Mouse (Mus musculus) layer of hippocampus, postnatal 10 days (tissue): ENCODE measurements at regions not wholly inside any gene's neighbourhood (a gene's known extent, or its start where the extent isn't known, plus 50 kb on each side); places are given as distances from the start of the nearest gene placed in this dataset.

Experiments used
- DNase-seq, 2 experiments: peaks; one replicate each; pipeline ENCODE4 v3.0.0; 2021; ENCODE audit warnings: low spot score in 2 of 2

DNA sequence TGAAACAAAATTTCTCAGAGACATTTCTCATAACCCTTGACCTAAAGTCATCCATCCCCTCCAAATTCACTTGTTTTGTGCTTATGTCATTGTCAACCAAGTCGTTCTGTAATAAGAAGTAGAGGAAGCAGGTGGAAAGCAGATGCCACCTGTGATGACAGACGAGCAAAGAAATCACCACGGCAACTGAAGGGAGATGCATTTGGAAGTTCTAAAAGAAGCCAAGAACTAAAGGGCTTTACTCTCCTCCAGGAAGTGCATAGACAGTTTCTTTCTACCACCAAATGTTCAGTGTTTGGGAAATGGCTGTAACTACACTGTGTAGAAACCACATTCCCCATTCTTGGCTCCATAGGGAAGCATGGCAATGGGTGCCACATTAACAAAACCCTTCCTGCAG, 317.4 kb downstream of the Gm10184 start:
- peak in 1 of 2 experiments; percentile 3 for DNase-seq

DNA sequence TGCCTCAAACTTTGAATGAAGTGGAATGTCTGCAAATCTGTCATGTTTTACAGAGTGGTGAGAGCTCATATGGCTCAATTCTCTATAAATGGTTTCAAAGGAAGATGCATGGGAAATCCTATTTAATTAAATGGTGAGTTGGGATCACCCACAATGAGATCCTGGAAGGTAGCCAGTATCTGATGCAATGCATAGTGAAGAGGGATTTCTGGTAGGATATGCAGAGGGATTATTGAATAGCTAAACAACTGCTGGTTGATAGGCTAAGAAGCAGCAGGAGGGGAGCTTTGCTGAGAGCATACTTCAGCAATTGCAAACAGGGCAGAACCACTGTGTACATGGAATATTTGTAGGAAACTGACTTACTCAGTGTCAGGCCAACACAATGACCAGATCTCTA, 350.7 kb downstream of the Gm10184 start:
- no peak for DNase-seq

DNA sequence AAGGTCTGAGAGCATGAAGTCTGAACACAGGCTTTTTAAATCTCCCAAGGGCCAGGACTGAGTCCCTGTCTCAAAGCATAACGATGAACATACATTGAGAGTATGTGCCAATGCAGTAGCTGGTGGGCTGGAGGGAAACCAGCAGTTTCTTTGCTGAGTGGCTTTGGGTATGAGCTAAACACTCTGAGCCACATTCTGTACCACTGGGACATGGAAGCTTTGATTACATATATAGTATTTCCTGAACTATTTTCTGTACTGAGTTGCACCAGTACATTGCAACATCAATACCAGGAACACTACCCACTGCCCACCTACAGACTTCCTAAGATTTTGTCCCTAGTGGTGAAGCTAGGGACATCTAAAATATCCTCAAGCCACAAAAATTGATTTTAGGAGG, 354.3 kb upstream of the Fshr start:
- no peak for DNase-seq

DNA sequence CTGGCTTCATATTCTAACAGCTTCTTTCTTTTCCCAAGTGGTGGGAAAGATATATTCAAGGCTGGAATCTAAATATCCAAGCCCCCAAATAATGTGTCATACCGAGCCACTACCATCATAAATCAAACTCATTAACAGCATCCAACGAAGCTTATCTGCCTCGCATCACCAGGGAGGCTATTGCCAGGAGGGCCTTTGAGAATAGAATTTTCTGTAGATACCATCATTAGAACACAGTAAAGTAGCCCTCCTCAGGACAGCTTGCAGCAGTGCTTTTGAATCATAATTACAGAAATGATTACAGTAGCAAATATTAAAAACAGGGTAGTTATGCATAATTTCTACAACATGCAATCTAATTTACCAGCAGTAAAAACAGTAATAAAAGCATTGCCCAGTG, 353.1 kb upstream of the Fshr start:
- DNase-seq, result no peak

DNA sequence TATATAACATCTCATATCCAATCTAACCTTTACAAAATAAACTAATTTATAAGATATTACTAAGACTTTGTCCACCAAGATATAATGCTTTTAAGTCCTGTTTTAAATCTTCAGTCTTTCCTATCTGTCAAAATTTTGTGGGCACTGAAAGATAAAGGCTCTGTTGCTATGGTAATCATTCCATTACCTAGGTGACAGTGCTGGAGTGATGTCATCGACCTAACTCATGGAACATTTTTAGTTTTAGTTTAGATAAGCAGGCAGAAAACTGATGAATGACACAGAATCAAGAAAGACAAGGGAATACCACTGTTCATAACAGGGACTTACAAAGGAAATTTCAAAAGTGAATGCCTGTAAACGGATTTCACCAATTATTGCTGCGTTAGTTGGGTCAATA, 350.3 kb upstream of the Fshr start:
- no peak for DNase-seq

DNA sequence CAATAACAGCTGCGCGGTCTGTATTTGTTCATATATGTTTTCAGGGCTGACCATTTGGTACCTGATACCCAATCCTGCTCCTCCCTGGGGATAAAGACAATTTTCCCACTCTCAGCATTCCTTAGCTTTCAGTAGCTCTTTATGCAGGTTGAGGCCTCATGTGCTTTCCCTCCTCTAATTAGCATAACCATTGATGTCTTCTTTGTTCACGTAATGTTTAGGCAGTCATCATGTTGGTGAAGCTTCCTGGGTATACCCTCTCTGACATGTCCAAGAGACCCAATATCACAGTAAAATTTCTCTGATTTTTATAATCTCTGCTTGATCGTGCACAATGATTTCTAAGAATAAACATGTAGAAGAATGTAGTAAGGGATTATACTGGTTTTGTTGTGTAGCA, 321.4 kb upstream of the Fshr start:
- no peak for DNase-seq

DNA sequence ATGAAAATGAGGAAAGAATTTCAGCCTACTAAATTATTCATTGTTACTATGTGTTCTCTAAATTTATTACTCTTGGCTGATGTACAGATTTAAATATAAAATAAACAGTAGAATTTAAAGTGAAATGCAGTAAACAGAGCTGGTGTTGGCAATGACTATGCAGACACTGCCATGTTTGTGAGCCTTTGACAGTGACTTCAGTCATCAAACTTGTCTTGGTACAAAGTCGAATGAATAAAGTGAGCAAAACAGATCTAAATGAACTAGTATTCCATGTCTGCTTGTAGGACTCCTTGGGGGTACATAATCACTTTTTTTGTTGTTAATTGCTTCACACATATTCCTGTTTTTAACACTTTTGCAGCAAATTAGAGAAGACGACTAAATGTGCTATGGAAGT, 318.9 kb upstream of the Fshr start:
- no peak for DNase-seq

DNA sequence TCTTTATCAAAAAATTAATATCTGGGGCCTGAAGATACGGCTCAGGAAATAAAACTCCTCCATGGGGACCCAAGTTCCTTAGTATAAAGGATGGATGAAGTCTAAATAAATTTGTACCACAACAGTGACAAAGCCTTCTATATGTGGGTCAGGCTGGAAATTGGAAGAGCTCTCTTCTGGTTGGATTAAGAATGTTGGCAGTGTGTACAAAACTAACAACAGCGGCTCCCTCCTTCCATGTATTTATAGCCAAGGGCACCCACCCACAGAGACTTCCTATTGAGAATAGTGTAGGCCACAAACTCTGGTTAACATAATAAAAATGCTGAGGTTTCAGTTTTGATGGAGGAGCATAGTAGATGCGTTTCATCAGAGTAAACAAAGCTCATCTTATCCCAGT, 304.8 kb upstream of the Fshr start:
- no peak for DNase-seq

DNA sequence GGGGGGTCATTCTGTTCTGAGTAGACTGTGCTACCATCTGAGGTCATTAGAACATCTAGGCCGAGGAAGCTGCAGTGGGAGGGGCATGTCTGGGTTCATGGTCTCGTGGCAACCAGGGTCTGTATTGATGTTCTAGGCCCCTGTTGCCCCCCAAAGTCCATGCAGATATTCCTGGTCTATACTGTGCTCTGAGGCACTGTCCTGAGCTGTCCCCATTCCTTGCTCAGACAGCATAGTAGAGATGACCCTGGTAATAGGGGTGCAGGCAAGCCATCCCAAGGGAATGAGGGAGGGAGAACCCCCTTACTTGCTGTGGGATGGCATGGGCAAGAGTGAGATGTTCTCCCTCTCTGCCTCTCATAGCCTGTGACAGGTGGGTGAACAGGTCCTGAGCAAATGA, 293.1 kb upstream of the Fshr start:
- no peak for DNase-seq

DNA sequence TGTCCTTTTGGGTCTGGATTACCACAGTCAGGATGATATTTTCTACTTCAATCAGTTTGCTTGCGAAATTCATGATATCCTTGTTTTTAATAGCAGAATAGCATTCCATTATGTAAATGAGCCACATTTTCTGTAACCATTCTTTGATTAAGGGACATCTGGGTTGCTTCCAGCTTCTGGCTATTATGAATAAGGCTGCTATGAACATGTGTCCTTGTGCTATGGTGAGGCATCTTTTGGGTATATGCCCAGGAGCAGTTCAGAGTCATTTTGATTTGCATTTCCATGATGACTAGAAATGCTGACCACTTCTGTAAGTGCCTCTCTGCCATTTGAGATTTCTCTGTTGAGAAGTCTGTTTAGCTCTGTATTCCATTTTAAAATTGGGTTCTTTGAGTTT, 266.0 kb upstream of the Fshr start:
- no peak for DNase-seq

DNA sequence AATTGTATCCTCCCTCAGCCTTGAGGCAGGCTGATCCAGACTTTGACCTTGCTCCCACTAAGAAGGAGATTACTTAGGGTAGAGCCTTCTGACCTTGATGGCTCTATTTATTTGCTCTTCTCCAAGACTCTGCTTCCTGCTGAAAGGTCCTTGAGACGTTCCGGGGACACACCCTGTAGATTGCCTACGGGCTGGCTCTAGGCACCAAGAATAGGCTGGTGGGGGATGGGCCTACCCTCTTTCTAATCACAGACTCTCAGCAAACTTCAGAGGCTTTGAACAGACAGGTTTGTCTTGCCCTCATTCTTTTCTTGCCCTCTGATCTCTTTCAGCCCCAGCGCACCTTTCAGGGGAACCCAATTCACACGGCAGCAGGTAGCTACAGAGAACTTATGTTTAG, 265.4 kb upstream of the Fshr start:
- DNase-seq, result no peak

DNA sequence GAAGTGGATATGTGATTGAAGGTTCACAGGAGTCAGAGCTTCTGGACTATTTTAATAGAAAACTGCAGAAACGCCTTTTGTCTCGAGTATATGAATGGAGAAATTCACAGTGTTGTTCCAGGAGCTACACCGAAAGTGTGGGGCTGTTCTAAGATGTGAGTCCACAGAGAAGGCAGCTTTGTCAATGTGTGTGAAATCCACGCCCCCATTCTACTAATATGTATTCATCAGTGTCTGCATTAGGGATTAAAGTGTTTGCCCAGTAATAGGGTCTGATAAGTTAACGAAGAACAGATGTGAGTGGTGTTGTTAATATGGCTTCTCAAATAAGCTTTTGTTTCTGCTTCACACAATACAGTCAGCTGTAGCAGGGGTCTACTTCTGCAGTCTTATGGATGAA, 260.0 kb upstream of the Fshr start:
- no peak for DNase-seq

DNA sequence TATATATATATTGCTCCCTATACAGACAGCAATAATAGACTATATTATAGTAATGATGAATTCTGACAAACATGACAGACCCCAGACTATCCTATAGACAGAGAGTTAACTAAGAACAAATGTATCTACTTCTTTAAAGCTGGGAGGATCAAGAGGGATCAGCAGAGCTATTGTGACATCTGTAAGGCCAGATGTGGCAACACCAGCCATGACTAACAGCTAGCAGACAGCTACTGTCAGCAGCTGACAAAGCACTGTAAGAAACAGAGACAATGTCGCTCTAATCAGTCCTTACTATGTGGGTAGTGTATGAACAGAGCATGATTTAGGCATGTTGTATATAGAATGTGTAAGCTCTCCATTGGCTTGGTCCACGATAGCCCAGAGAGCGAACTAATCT, 253.8 kb upstream of the Fshr start:
- DNase-seq, result no peak

DNA sequence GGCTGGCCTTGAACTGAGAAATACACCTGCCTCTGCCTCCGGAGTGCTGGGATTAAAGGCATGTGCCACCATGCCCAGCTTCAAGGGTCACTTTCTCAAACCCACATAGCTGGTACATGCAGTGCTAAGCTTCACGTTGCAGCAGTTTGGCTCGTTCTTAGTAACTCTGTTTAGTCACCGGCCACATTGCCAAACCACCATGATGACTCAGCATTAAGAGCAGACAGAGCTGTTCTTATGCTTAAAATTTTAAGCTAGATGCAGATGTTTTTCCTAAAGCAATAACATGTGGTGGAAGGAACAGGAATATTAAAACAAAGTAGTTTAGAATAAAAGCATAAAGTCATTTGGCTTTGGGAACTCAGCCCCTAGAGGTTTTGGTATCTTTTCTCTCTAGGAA, 250.2 kb upstream of the Fshr start:
- DNase-seq, result no peak

DNA sequence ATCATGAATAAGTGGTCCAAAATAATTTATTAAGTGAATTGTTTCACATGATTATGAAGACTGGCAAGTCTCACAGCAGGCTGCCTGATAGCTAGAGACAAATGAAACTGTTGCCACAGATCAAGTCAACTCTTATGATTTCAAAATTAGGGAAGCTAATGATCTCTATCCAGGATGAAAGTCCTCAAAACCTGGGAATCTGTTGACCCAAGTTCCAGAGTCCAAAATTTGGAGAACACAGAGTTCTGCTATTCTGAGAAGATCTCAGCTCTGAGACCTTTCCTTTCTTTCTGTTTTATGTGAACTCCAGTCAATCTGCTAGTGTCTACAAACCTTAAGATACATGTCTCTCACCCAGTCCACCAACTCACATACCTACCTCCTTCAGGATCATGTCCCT, 248.9 kb upstream of the Fshr start:
- DNase-seq, result no peak

DNA sequence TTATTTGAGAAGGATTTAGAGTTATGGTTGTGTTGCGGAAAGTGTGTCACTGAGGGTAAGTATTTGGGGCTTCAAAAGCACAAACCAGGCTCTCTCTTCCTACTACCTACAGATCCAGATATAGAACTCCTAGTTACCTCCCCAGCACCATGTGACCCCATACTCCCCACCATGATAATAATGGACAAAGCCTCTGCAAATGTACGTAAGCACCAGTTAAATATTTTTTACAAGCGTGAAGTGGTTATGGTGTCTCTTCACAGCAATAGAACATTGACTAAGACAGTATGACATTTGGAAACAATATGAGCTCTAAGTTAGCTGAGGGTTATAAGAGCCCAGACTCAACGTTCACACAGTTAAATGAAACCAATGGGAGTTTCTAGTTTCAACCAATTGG, 233.8 kb upstream of the Fshr start:
- DNase-seq, result no peak

DNA sequence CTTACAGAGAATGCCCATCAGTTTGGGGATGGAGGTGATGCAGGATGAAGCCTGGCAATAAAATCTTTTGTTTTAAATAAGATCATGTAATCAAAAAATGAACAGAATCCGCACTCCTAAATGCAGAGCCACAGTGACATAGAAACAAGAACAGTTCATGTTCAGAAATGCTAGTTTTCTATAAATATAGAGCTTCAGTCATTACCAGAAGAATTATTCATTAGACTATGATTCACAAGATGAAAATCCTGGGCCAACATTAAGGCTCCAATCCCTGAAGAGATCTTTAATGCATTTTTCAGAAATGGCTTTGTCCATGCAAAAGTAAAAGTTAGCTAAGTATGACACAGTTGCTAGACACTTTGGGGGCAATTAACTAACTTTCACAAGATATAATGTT, 209.6 kb upstream of the Fshr start:
- no peak for DNase-seq

DNA sequence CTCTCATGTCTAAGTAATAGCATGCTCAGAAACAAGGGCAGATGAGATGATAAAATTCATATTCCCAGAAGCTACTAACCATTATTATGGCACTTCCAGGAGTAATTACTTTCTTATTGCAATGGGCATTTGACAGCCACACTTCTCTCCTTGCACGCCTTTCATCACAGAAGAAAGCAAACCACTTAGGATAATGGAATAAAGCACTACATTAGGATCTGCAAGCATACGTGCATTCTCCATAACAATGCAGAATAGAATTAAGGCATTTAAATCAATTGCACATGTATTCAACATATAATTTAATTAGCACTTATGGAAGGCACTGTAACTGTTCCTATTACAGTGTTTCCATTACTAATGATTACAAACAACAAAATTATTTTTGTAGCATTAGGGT, 205.1 kb upstream of the Fshr start:
- DNase-seq, result no peak

DNA sequence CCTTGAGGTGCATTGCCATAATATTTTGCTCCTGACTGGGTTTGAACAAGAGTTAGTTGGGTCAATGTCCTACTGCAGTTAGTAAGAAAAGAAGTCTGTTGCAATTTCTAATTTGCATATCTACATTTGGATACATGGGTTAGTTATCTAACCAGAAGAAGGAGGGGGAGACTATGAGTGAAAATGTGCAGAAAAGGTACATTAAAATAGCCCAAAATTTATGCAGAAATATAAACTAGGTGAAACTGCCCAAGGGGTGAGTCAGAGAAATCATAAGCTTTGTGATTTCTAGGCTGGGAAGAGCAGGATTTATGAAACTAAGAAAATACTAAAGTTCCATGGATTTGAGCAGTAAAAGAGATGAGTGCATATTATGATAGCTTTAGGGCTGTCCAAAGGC, 156.8 kb upstream of the Fshr start:
- no peak for DNase-seq

DNA sequence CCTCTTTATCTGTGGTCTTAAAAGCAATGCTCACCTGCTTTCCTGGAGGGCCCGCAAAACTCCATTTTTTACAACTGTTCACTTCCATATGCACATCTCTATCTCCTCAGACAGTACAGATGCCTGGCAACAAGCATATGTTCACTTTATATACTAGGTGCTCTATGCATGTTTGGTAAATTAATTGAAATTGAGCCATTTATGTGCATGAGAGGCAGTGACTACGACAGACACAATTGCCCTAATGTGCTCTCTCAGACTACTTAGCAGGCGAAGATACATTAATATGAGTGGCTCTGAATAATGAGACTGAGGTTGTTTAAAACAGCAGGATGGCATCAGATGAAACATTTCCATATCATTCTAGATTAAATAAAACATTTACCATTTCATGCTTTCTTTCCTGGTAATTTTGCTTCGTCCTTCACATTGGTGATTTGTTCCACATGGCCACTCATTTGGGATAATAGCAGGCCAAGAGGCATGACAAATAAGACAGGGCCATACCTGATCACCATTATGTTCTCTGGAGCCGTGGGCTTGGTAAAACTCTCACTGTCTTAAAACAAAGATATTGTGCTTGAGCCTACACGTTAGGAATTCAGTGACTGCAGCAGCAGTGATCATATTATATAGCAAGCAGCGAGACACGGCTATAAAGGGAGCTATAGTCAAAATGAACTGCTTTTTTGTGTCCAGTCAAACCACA, 140.2 kb upstream of the Fshr start:
- DNase-seq, result no peak

DNA sequence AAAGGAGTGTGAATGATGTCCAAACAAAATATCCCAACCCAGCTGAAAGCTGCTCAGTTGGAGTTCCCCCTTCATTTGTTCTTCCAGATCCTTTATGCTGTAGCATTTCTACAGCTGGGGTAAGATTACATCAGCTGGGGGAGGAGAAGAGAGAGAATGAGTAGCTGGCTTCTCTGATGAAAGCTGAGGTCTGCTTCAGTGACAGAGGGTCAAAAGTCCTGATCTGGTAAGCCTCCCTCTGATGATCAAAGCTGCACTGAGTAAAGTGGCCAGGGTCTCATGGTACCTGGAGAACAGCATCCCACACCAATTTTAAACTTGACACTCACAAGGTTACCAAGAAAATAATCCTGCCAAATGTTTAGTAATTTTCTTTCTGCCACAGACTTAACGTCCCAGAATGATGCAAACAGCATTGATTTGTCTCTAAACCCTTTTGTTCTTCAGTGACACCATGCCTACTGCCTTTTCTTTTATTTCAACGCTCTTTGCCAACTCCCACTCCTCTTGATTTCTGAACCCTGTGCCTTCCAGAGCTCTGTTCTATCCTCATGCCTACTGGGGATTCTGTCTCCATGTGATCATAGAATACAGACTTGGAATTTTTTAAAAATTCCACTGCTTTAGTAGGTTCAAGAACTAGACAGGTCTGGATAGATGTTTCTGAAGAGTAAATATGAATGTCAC, 119.3 kb upstream of the Fshr start:
- DNase-seq, result no peak

DNA sequence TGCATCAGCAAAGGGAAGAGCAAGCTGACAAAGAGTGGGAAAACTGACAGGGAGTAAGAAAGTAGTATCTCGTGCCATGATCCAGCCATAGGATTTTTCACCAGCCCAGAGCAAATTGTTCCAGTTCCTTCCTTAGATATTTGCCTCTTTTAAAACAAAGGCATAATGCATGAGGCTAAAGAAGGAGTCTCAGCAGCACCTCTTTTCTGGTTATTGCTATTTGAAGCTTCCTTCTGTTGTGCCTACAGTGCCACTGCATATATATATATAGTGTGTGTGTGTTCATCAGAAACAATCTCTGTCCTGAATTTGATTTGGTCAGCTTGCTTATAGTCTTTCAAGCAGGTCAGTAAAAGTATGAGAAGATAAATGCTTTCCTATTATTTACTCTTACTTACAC, 117.9 kb upstream of the Fshr start:
- DNase-seq, result no peak

DNA sequence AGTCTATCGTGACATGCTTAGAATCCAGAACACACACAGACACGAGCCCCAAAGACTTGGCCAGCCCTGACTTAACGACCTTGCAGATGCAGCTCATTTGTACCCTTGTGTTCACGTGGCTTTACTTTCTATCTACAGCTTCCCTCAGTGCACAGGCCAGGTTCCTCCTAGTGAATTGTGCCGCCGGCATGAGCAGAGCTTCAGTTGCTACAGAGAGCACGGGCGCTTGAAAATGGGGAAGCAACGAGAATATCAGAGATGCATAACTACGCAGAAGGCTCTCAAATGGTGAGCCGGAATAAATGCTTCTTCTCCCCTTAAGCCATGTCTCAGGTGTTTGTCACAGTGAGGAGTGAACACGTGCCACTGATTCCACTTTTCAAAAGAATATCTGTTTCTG, 110.7 kb upstream of the Fshr start:
- no peak for DNase-seq
